Mouse (Mus musculus) forebrain, embryonic 13.5 days (tissue): Measurements from ENCODE around the gene Spata2. TPM values are rescaled to one million over a fixed set of nuclear protein-coding genes. Genes with fewer than 3 reads are reported as not detected.

Experiments
- ATAC-seq: fragments of 200-750 bp; cut with Nextera tagmentation; 2 replicates; pipeline ENCODE4 v1.8.0; 2017
- H3K27ac ChIP-seq: fragments of 300-500 bp; sonication (generic); 2 replicates; pipeline ENCODE4 v1.5.1; 2015; ENCODE audit warnings: inconsistent platforms, mild to moderate bottlenecking, moderate library complexity
- H3K27me3 ChIP-seq: fragments of 300-500 bp; sonication (generic); 2 replicates; pipeline ENCODE4 v1.6.1; 2015; ENCODE audit warnings: mild to moderate bottlenecking, inconsistent platforms
- H3K36me3 ChIP-seq: fragments of 300-500 bp; sonication (generic); 2 replicates; pipeline ENCODE4 v1.6.1; 2015; ENCODE audit warnings: mild to moderate bottlenecking, inconsistent platforms; ENCODE audit not compliant: poor library complexity, severe bottlenecking
- H3K4me1 ChIP-seq: fragments of 300-500 bp; sonication (generic); 2 replicates; pipeline ENCODE4 v1.6.1; 2015; ENCODE audit warnings: inconsistent platforms
- H3K4me2 ChIP-seq: fragments of 300-500 bp; sonication (generic); 2 replicates; pipeline ENCODE4 v1.6.1; 2015; ENCODE audit warnings: inconsistent platforms, mild to moderate bottlenecking, moderate library complexity
- H3K4me3 ChIP-seq: fragments of 300-500 bp; sonication (generic); 2 replicates; pipeline ENCODE4 v1.5.1; 2015; ENCODE audit warnings: mild to moderate bottlenecking, inconsistent platforms
- H3K9ac ChIP-seq: fragments of 300-500 bp; sonication (generic); 2 replicates; pipeline ENCODE4 v1.6.1; 2015; ENCODE audit warnings: mild to moderate bottlenecking, inconsistent platforms
- H3K9me3 ChIP-seq: fragments of 300-500 bp; sonication (generic); replicated peaks from 2 replicates; pipeline ENCODE4 v1.6.1; 2016; ENCODE audit warnings: inconsistent platforms
- WGBS: fragments of 180-500 bp; shearing (Covaris S2); methylation state at CpG from one replicate; pipeline ENCODE4 v1.1.7; 2015; 5-methylcytosine and 5-hydroxymethylcytosine counted together
- polyA plus RNA-seq: library from polyadenylated mRNA; unstranded; fragments of >200 nt; fragmentation: Nextera tagmentation; extraction: Ambion mirVana; gene quantifications from 2 replicates; pipeline ENCODE4 v1.2.1, GENCODE M21; 2015

Gene Spata2
- polyA plus RNA-seq, 1 experiment from 2014 or later: 21.3 TPM

- peaks cover 56% of the 10 kb centered on the region for H3K36me3 ChIP-seq
- no peak overlapping the region for H3K4me3 ChIP-seq
- no peaks in the 10 kb centered on the region for H3K9me3 ChIP-seq
- no peak for ATAC-seq
- no peak overlapping the region for H3K4me2 ChIP-seq
- H3K27me3 ChIP-seq: no peaks in the 10 kb centered on the region
- no peaks in the 10 kb centered on the region for H3K4me1 ChIP-seq
- WGBS: 90% methylated on average over 6 of the region's 6 CpGs
- H3K9ac ChIP-seq: 0 out of 2 replicates have a peak overlapping the region, but pooled peaks have one; percentile 8
- no peak overlapping the region for H3K27ac ChIP-seq
These were observed 58.1 kb downstream of the Spata2 start for GRCm38 (mm10) chr2:167434570-167434969.

GRCm38 (mm10) chr2:167431418-167431776 is 61.3 kb downstream of the Spata2 start:
- H3K36me3 ChIP-seq: peaks cover 62% of the 10 kb centered on the region

More at GRCm38 (mm10) chr2:167431418-167431776, 61.3 kb downstream of the Spata2 start:
- H3K4me1 ChIP-seq: no peaks in the 10 kb centered on the region
- no peaks in the 10 kb centered on the region for H3K27me3 ChIP-seq
- H3K9ac ChIP-seq: no peak overlapping the region
- ATAC-seq: no peak
- no peak overlapping the region for H3K4me3 ChIP-seq
- 87% methylated on average over 7 of the region's 7 CpGs for WGBS
- no peak overlapping the region for H3K27ac ChIP-seq
- no peaks in the 10 kb centered on the region for H3K9me3 ChIP-seq
- no peak overlapping the region for H3K4me2 ChIP-seq

Other genes with a start within 250 kb of the Spata2 start
- 9.1 and 9.2 TPM in 2 replicates for gene B4galt5, start 143.7 kb downstream of the Spata2 start, polyA plus RNA-seq
- gene Slc9a8, start 71.2 kb downstream of the Spata2 start, polyA plus RNA-seq: 19.5 and 21.1 TPM in 2 replicates
- gene Rnf114, start 242 bp downstream of the Spata2 start, polyA plus RNA-seq: 134 and 147 TPM in 2 replicates
- 1.9 and 2.7 TPM in 2 replicates for gene Snai1, start 45.3 kb upstream of the Spata2 start, polyA plus RNA-seq
- 278 and 309 TPM in 2 replicates for gene Ube2v1, start 139.2 kb upstream of the Spata2 start, polyA plus RNA-seq
- gene Gm20431, start 168.6 kb upstream of the Spata2 start, polyA plus RNA-seq: 5.5 and 8.2 TPM in 2 replicates
- gene Cebpb, start 196.0 kb upstream of the Spata2 start, polyA plus RNA-seq: 0.11 and 0.14 TPM in 2 replicates
- gene Tmem189, start 196.9 kb upstream of the Spata2 start, polyA plus RNA-seq: 22.1 and 24.0 TPM in 2 replicates